Mouse (Mus musculus) heart, adult 9 months (tissue): ENCODE measurements around the gene Nrip1.

ENCODE experiments used
- DNase-seq, 2 experiments: peaks; one replicate each; pipeline ENCODE4 v3.0.0; 2022; ENCODE audit warnings: low spot score in 2 of 2

The Nrip1 gene

DNA sequence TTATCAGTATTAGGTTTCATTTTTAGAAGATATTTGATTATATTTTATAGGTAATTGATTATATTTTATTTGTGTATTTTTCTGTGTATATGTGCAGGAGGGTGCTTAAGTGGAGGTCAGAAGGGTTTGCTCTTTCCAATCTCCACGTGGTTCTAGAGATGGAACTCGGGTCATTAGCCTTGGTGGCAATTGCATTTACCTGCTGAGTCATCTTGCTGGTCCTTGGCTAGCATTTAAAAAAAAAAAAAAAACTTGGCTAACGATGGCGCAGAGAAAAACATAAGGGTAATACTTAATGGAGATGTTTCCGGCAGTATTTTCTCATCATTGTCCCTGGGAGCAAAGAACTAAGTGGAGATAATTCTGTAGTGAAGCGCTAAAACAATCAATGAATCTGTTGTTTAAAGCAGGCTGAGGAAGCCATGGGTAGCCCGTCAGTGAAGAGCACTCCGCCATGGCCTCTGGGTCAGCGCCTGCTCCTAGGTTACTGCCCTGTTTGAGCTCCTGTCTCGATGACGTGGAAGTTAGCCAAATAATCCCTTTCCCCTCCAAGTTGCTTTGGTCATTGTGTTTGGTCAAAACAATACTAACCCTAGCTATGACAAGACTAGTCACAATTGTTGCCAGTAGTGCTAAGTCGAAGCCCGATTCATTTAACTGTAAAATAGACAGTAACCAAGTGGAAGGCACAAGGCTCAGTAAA, 25.8 kb downstream of the Nrip1 start:
- DNase-seq: no peak

DNA sequence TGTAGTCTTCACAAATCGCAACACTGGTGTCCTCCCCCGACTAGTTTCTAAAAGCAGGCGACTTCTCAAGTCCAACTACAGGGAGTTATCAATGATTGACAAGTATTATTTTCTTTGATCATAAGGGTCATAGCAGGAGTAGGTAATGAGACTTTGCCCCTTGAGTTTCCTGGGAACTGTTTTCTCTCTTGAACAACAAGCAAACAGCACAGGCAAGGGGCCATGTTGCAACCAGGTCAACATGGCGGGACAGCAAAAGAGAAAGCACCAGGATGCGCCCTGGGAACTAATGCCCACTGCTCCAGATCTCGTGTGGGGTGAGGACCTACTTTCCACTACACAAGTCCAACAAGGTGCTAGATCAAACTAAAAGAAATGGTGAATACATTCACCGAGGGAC, 27.3 kb downstream of the Nrip1 start:
- DNase-seq: no peak

DNA sequence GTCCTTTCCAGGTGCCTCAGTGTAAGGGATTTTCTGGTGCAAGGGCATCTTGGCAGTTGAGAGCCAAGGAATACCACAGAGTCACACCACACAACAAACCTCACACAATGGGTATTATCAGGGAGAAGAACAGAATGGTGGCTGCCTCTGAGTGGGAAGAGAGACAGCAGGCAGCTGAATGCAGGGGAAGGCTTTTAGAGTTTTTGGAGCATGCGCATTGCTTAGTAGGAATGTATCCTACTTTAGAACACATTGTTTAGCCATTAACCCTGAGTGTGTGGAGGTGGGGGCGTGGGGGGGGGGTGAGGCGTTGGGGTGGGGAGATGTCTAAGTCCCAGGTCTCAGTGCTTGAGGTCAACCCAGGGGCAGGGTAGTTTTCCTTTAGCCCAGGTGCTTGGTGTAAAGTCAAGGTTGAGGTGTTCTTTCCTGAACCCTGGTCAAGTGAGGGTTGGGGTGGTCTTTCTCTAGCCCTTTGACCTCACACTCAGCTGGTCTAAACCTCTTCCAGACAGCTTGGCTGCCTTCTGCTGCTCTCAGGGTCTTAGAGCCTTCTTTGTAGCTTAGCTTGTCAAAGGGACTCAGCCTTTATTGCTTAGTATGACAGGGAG, 28.8 kb downstream of the Nrip1 start:
- no peak for DNase-seq

DNA sequence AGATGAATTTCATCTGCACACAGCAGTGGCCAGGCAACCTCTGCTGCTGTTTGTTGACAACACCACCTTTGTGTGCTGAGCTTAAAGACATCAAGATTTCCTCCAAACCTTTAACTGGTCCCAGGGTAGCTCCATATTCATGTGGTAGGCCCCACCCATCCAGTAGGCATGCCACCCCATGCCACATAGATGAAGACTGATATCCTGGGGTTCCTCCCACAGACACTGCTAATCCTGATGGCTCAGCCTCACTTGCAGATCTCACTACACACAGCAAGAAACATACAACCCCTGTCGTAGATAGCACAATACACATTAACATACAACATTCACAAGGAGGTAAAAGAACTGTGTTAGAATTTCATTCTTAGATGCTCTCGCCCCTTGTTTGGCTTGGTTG, 29.6 kb downstream of the Nrip1 start:
- no peak for DNase-seq

DNA sequence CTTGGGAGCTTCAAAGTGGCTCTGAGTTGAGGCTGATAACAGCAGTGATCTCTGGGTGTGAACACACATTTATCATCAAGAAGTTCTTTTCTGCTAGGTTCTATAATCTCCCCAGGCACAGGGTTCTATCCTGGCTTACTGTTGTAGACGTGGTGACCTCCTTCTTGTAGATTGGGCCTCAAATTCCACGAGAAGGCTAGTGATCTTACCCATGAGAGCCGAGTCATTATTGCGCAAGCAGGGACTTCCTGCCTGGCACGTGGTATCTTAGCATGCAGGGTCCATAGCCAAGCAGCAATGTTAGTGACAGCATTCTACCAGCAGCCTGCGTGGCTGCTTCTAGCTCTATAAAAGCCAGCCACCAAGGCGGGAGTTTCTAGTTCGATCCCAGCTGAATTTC, 32.0 kb downstream of the Nrip1 start:
- DNase-seq: peak; percentile 70 to 81

DNA sequence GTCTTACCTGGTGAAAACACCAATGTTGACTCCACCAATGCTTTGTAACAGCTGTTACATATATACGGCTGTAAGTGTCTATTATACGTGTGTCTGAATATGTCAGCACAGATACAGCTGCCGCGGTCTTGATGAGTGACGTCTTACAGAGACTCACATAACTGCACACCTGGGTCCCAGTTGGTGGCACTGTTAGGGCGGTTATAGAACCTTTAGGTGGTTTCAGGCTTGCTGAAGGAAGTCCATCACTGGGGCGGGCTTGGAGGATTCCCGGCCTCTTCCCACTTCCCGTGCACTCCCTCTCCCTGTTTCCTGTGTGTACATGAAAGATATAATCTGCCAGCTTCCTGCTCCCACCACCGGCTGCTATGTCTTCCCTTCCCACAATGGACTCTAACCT, 34.4 kb downstream of the Nrip1 start:
- no peak for DNase-seq

DNA sequence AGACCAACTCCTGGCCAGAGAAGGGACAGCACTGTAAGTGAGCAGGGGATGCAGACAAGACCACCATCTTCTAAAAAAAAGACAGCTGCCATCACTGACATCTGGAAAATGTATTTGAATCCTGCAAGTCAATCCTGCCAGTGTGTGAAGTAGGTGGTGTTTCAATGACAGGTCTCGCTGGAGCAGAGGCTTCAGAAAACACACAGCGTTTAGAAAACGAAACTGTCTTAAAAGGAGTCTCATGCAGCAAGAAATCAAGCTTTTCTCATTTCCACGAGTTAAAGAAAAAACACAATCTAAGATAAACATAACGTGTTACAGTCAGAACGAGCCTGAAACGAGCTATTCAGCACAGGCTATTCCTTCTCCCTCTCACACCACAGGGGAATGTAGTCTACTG, 36.3 kb downstream of the Nrip1 start:
- DNase-seq: no peak

DNA sequence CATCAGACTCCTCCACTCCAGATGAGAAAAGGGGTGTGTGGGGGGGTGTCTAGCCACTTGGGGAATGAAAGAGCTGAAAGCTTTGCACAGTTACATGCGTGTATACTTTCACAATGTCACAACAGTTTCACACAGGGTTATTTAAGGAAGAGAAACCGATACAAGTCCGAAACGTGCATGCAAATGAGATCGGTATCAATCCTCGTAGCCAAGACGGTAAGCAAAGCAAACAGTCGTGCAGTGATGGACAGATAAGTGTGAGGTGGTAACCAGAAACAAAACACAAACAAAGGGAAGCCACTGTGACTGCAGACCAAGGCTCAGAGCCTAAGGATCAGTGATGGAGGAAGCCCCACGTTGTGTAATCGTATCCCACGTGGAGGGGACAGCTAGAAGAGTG, 36.7 kb downstream of the Nrip1 start:
- DNase-seq: no peak

DNA sequence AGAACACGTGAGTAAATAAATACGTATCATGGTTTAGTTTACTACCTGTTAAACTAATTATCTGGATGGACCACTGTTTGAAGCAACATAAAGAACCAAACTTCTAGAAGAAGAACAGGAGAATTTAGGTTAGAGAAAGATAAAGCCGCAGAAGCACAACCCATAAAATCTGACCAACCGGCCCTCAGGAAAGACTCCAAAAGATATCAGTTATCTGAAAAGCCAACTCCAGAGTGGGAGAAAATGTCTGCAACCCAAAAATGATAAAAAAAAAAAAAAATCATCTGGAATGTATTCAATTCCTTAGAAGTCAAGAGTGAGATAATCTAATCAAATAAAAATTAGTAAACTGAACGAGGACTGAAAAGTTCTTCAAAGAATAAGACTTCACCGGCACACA, 37.7 kb downstream of the Nrip1 start:
- no peak for DNase-seq

DNA sequence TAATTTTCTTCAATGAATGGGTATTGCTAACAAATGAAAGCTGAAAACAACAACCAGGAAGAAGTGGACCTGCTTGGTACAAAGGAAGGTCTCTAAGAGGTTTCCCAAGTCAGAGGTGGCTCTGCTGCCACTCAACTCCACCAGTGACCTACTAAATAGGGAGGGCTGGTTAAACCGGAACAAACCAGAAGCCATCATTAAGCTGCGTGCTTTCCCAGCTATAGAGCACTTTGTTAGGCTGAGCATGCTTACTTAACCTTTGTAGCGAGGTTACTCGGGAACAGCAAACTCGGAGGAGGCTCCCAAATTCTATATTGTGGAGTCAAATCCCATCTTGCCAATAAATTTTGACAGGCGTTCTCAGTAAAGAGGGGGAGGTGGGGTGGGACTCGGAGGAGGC, 41.5 kb downstream of the Nrip1 start:
- no peak for DNase-seq

DNA sequence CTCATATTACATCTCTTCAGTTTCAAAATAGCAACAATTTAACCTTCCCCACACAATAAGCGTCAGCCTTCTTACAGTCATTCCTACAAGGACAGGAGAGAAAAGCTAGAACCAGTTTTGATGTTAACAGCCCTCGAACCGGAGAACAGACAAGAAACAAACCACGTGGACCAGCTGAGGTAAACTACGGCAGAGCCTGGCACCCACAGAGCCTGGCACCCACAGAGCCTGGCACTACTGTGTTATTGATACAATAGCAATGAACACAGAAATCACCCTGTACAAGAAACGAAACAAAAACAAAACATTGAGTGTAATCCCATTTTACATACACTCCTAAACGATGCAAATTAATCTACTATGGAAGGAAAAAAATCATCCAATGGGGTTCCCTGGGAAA, 42.4 kb downstream of the Nrip1 start:
- no peak for DNase-seq

DNA sequence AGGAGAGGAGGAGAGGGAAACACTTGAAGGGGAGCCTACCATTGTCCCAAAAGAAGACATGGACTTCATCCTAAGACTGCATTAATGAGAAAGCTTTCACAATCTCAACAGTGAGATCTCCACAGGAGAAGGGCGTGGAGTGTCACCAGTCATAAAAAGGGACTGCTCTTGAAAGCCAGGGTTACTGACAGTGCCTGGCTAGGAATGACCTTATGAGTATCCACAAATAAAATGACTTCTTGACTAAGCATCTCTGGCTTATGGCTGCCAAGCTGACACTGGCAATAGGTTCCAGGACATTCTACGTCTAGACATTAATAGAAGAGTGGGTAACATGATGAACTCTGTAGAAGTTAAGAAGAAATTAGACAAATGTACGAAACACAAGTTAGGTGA, 48.3 kb downstream of the Nrip1 start:
- no peak for DNase-seq

DNA sequence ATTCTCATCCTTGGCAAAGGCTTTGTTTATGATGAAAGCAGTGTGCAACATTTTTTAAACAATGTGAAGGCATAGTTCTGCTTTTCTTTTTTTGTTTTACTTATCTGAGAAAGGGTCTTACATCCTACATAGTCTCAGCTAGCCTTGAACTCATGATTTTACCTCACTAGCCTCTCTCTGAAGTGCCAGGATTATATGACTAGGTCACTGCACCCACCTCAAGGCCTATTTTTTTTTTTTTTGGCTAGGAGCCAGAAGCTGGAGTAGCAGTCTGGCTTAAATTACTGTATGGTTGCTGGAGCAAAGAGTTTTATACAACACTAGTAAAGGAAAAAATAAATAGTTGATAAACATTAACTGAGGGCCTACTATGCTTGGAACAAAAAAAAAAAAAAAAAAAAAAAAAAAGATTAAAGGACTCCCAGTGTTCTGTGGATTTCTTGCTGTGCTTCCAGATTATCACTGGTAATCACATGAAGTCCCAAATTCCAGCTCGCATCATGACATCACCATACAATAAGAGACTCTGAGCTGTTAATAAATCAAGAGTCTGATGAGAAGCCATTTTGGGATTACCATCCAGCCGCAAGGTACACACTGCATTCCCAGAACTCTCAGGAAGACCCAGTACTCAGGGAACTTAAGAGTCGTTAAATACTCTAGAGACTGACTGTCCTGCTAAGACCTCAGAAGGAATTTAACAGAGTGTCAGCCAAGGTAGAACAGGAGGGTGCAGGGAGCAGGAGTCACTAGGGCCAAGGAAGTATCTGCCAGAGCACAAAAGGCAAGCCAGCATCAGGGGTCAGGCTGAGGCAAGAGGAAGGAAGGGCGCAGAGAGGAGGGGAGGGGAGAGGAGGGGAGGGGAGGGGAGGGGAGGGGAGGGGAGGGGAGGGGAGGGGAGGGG, 49.0 kb downstream of the Nrip1 start:
- DNase-seq: peak; percentile 29 to 57

DNA sequence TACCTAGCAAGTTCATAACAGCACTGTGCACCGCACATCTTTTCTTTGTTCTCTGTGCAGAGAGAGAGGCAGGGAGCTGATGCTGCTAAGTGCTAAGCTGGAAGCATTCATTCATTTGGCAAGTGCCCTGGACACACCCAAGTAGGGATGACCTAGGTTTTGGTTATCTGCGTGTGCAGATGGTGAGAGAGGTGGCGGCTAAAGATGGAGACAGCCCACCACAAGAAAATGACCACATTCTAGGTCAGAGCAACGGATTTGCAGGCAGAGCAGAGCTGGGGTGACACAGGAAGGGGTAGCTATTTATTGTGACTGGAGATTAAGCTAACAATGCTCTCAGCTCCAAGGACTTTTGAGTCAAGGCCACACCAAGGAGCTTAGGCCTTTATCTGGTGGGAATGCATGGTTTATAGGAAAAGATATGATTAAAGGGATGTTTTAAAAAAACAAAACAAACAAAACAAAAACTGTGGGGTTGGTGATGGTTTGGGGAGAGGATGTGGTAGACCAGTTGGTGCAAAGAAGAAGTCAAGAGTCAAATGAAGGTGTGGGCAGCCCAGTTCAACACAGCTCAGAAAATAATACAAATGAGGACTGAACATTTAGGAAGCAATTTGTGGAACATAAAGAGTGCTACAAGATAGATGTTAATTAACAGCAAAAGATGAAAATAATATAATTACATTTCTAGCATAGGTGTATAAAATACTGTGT, 49.9 kb downstream of the Nrip1 start:
- no peak for DNase-seq

DNA sequence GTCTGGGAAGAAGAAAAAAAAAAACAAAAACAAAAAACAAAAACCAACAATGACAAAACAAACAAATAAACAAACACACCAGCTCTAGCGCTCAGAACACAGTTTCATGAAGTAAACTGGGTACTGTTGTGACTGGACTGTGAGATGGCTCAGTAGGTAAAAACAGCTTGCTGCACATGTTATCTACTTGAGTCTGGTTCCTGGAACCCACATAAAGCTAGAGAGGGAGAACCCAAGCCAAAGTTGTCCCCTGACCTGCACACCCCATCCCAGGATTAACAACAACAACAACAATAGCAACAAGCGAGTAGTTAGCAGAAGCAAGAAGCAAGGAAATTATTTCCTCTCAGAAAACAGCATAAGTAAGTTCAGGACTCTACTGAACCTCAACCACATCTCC, 50.5 kb downstream of the Nrip1 start:
- no peak for DNase-seq

DNA sequence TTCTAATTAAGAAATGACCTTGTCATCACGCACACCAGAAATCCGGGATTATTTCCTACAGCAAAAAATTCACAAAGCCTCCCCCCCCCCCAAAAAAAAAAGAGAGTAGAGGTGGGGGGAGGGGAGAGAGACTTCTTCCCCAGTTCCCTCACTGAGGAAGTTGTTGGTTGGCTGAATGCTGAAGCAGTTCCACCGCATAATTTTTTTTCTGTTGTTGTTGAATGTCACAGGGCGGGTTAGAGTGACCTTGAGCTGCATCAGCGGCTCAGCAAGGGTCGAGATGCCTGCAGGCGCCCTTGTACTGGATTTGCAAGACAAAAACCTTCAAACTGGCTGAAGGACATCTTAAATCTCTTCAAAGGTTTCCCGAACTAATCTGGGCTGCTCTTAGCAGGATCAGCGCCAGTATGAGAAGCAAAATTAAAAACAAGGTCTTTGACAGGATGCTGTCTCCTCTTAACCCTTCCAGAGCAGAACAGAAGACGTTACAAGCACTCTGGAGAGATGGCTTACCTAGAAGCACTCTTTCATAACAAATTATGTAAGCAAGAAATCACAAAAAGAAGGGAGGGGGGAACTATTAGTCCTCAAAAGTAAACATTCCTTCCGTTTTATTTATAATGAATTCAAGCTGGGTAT, 52.0 kb downstream of the Nrip1 start:
- peak; percentile 25 to 41 for DNase-seq

DNA sequence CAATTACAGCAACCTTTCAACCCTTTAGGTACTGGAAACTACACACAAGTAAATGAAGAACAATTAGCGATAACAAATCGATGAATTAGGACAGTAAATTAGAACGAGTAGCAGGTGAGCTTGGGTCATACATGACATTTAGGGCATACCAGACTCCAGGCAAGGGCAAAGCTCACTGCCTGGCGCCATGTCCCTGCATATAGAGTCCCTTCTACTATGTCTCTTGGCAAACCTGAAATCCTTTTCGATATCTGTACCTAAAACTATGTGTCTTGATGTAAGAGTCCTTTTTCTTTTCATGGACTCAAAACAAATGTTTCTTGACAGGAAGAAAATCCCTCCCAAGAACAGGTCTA, 53.5 kb downstream of the Nrip1 start:
- DNase-seq: no peak

DNA sequence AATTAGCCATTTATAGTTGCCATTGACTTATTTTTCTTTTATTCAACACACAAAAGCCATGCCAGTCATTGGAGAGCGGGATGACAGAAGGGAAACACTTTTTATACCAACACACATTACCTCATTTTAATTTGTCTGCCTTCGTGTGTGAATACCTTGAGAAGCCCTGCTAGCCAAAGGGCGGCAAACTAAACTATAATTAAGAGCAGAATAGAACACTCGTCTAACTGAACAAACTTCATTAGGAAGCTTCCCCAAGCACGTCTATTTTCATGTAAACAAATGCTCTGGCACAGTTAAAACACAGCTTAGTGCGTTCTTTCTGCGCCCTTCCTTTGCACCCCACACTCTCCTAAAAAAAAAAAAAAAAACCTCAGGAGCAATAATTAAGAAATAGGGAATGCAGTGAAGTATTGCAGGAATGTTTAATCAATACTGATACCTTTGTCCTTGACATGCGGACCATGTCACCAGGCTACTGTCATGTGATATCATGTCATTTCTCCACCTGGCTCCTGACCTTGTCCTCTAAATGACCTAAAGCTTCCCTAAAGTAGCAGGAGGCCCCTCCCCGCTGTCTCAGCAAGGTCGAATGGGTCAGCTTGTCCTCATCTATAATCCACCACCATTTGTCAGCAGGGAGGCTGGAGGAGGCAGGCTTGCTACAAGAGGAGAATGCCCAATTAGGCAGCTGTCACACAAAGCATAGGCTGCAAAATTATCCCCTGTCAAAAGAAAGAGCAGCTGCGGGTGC, 54.1 kb downstream of the Nrip1 start:
- DNase-seq: no peak

DNA sequence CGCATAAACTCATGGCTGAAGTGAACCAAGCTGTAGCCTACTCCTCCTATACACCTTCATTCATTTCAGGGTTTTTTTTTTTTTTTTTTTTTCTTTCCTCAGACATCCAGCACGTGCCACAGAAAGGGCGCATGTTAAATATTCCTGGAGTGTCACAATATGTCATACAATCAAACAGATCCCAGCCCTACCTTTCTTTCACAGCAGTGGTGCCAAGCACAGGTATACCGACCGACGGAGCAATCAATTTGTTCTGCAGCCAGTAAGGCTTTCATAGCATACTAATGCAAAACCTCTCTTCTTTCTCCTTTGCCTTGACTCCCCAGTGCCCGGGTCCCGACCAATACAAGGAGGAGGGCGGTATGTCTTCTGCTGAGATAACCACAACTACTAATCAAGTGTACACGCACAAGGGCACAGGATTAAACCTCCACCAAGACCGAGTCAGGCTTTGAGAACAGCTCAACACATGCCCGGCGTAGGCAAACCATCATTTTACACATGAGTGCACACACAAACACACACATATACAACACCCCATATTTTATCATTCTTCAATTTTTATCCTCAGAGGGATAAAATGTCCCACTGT, 55.2 kb downstream of the Nrip1 start:
- DNase-seq: no peak

DNA sequence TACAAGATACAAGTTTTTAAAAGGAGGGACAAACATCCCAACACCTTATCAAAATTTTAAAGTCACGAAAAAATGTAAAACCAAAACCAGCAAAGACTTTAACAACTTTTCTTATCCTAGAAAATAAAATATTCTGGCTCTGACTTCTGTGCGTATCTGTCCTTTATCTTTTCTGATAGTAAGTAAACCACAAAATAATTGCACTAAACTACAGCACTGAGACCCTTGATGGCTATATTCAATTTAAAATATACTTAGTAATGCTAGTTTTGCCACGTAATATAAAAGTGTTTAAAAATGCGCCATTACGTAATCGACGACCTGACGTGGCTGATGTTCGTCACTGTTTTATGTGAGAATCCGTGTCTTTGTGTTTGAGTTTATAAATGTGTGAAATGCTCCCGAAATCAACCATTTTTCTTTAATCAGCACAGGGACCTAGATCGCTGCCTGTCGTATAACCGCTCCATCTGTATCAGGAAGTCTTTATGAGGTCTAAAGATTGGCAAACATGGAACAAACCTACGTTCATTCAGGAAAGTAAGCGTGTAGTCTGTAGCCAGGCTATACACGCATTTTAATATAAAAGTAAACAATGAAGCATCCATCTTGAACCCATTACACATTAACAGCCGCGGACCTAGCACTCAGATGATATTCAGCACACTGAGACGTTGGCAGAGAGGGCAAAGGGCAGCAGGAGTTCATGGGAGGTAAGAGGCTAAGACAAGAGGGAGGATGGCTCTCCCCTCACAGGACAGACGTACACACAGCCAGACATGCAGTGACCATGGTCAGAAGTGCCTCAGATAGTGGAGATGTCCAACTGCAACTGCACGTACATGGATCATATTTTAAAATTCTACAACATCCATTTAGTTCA, 56.4 kb downstream of the Nrip1 start:
- DNase-seq: no peak
